Mouse (Mus musculus): ENCODE measurements around the gene Tex14.
"Not testable (repeated sequence)": the region's sequence is repeated elsewhere in the genome, so short reads cannot be mapped to it uniquely, and the experiment has no call there.

Tex14 gene

GRCm38 (mm10) chr11:87404876-87405275, at the start of gene Tex14, which contains the start of gene Rad51c:
Gene Tex14, plus strand, starts transcription at chr11:87405065.
Gene Rad51c, minus strand, starts transcription at chr11:87404954.
- no peak for DNase-seq (ENCODE audit: low spot score in 2 of 2)

GRCm38 (mm10) chr11:87357317-87358300, 47.3 kb upstream of the Tex14 start:
- DNase-seq (ENCODE audit: low spot score in 2 of 2), result no peak

- DNase-seq (ENCODE audit: low spot score in 2 of 2), result peak in 1 of 2 experiments; percentile 49
Observed at GRCm38 (mm10) chr11:87358331-87359261, 46.3 kb upstream of the Tex14 start, which contains the start of gene Ppm1e. Gene Ppm1e, minus strand, starts transcription at chr11:87359023.

- no peak for DNase-seq (ENCODE audit: low spot score in 2 of 2)
Observed at GRCm38 (mm10) chr11:87359262-87359612, 45.6 kb upstream of the Tex14 start.

GRCm38 (mm10) chr11:87365120-87365519, 39.7 kb upstream of the Tex14 start:
- DNase-seq (ENCODE audit: low spot score in 2 of 2), result no peak

- no peak for DNase-seq (ENCODE audit: low spot score in 2 of 2)
Observed at GRCm38 (mm10) chr11:87367061-87367460, 37.8 kb upstream of the Tex14 start.

GRCm38 (mm10) chr11:87367865-87368580, 36.8 kb upstream of the Tex14 start:
- no peak for DNase-seq (ENCODE audit: low spot score in 2 of 2)

- no peak for DNase-seq (ENCODE audit: low spot score in 2 of 2)
Observed at GRCm38 (mm10) chr11:87384551-87384950, 20.3 kb upstream of the Tex14 start.

GRCm38 (mm10) chr11:87385676-87386075, 19.2 kb upstream of the Tex14 start:
- DNase-seq (ENCODE audit: low spot score in 2 of 2), result no peak

- no peak for DNase-seq (ENCODE audit: low spot score in 2 of 2)
Observed at GRCm38 (mm10) chr11:87393855-87394254, 11.0 kb upstream of the Tex14 start.

- DNase-seq (ENCODE audit: low spot score in 2 of 2), result no peak
Observed at GRCm38 (mm10) chr11:87398402-87398801, 6.5 kb upstream of the Tex14 start.

- peak; percentile 98 to 99 for DNase-seq (ENCODE audit: low spot score in 2 of 2)
Observed at GRCm38 (mm10) chr11:87404111-87404853, 583 bp upstream of the Tex14 start.

- not testable (repeated sequence) for DNase-seq (ENCODE audit: low spot score in 2 of 2)
Observed at GRCm38 (mm10) chr11:87413412-87413811, 8.5 kb downstream of the Tex14 start.

GRCm38 (mm10) chr11:87416120-87416519, 11.3 kb downstream of the Tex14 start:
- no peak for DNase-seq (ENCODE audit: low spot score in 2 of 2)

- DNase-seq (ENCODE audit: low spot score in 2 of 2), result no peak
Observed at GRCm38 (mm10) chr11:87420861-87421260, 16.0 kb downstream of the Tex14 start.

- DNase-seq (ENCODE audit: low spot score in 2 of 2), result no peak
Observed at GRCm38 (mm10) chr11:87421760-87422201, 16.9 kb downstream of the Tex14 start.

- DNase-seq (ENCODE audit: low spot score in 2 of 2), result peak; percentile 87 to 88
Observed at GRCm38 (mm10) chr11:87422511-87423340, 17.9 kb downstream of the Tex14 start.

GRCm38 (mm10) chr11:87423551-87424325, 18.9 kb downstream of the Tex14 start:
- DNase-seq (ENCODE audit: low spot score in 2 of 2), result no peak

GRCm38 (mm10) chr11:87426121-87426449, 21.2 kb downstream of the Tex14 start:
- DNase-seq (ENCODE audit: low spot score in 2 of 2), result no peak

All from natural killer cell, adult 2 months (primary cell).